Mouse (Mus musculus): ENCODE results near the gene Cyp17a1. TPM values are rescaled to one million over a fixed set of nuclear protein-coding genes. Genes with fewer than 3 reads are reported as not detected.

The Cyp17a1 gene
- total RNA-seq, 2 experiments from 2014 or later: not detected

DNA sequence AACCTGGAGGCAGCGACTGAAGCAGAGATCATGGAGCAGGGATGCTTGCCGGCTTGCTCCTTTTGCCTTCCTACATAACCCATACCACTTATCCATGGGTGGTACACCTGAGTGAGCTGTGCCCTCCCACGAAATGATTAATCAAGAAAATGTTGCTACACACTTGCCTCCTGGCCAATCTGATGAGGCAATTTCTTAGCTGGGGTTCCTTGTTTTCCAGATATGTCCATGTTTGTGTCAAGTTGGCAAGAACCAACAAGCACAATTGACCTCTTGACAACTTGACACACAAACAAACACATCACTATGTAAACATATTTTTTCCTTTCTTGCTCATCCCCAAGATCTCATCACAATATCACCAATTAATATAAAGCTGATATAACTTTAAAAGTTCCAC lies 2.7 kb upstream of the Cyp17a1 start:
- no peak for ATAC-seq (ENCODE audit: poor library complexity, severe bottlenecking)

DNA sequence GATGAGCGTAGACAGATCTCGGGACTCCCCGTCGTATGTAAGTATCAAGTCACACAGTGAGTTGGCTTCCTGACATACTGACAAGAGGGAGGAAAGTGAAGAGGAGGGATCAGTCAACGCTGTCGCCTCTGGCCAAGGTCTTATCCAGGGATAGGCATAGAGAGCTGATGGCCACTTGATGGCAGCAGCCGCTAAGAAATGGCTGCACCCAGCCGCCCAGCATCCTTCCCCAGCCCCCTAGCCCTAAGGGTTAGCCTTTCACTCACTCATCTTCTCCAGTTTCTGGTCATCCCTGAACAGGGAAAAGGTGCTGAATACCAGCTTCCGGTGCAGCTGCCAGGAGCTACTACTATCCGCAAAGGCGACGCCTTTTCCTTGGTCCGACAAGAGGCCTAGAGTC lies 2.3 kb downstream of the Cyp17a1 start:
- ATAC-seq (ENCODE audit: poor library complexity, severe bottlenecking): peak; percentile 77

DNA sequence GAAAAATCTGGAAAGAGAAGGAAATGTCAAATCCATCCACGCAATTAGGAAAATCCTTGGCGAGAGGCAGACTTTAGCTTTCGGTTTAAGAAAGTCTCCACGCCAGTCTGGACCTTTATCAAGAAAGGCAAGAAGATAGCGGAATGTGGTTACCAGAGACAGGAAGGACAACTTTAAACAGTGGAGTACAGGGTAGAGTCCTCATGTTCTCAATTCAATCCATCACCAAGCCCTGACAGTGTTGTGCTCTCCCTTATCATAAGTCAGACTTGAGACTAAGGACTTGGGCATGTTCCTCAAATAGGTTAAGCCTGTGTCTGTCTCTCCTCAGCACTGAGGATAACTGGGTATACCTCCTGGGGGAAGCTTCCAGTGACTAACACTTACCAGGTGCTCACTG lies 3.2 kb downstream of the Cyp17a1 start:
- no peak for ATAC-seq (ENCODE audit: poor library complexity, severe bottlenecking)

DNA sequence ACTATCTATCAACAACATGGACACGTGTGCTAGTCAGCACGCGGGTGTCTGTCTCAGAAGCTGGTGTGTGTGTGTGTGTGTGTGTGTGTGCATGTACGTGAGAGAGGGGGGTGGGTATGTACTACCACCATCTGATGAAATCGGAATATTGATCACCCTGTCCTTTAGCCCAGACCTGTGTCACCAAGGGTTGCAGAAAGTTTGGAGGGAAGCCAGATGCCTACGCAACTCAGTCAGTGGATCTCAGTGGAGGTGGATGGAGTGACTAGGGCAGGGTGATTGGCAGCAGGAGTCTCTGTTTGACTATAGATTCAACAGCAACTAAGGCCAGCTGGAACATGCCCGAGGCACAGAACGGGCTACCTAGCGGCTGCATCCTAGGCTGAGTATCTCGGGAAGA lies 4.7 kb downstream of the Cyp17a1 start:
- no peak for ATAC-seq (ENCODE audit: poor library complexity, severe bottlenecking)

DNA sequence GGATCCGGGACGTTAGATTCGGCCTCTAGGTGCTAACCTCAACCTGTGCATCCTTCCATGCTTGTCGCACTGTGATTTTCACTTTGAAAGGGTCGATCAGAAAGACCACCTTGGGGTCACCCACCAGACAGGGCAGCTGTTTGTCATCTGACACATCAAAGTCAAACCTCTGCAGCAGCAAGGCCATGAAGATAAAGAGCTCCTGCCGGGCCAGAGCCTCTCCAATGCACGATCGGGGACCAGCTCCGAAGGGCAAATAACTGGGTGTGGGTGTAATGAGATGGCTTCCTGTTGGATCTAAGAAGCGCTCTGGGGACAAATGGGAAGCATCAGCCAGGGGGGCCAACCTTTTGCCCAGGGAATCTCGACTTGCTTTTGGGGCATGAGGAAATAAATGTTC lies 5.7 kb downstream of the Cyp17a1 start:
- no peak for ATAC-seq (ENCODE audit: poor library complexity, severe bottlenecking)

DNA sequence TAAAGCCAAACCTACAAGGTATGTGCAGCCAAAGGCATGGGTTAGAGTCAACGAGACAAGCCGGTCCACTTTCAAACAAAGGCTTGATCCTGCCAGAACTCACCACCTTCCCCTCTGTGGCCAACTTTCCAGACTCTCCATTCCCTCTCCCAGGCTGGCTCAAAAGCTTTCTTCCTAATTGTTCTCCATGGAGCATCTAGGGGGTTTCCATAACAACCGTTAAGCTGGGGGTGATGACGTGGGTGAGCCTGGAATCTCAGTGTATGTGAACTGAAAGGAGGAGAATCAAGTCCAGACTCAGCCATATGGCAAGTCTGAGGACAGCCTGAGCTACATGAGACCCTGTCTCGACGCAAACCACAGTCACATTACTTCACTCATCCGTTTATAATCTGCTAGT lies 7.5 kb downstream of the Cyp17a1 start:
- ATAC-seq (ENCODE audit: poor library complexity, severe bottlenecking): no peak

DNA sequence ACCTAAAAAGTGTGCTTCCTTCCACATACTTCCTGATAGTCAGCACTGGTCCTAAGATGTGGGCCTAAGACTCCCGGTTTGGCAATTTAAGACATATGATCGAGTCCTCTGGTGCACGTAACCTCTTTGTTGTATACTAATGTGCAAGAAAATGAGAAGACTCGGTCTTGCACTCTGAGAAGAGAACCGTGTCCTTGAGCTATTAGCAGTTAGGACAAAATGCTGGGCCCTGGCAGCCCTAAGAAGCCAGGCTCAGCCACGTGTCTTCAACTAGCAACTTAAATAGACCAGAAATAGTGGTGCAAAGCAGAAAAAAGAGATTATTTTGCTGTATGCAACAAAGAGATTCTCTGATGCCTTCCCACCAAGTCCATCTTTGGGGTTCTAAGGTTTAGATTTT lies 10.2 kb downstream of the Cyp17a1 start:
- ATAC-seq (ENCODE audit: poor library complexity, severe bottlenecking): no peak

DNA sequence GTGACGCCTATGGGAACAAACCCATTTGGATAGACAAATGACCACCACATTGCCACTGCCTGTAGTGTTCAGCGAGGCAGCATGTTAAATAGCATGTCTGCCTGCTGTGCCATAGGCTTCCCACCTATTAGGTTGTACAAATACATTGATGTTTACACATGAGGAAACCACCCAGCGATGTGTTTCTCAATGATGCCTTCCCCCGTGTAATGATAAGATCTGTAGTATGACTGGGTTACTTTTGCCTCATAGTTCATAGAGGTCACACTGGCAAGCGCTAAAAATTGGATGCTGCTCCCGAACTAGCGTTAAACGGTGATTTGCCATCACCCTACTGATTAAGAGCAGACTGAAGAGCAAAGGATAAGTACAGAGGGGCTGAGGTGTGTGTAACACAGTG lies 10.8 kb downstream of the Cyp17a1 start:
- peak; percentile 63 for ATAC-seq (ENCODE audit: poor library complexity, severe bottlenecking)

DNA sequence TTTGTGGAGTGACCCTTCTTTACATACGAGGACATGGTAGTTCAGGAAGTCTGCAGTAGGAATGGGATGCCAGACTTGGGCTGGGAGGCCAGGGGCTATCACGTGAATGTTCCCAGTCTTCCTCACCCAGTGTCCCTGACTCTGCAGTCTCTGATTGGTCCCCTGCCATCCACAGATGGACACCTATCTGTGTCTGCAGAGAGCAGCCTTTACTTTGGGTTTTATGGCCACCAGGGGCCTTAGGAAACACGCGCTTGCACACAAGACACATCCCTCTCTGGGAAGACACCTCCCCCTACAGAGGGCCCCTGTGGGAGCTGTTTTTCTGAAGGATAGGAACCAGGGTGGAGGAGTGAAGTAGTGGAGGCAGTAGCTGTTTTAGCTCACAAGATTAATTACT lies 11.5 kb downstream of the Cyp17a1 start:
- no peak for ATAC-seq (ENCODE audit: poor library complexity, severe bottlenecking)

DNA sequence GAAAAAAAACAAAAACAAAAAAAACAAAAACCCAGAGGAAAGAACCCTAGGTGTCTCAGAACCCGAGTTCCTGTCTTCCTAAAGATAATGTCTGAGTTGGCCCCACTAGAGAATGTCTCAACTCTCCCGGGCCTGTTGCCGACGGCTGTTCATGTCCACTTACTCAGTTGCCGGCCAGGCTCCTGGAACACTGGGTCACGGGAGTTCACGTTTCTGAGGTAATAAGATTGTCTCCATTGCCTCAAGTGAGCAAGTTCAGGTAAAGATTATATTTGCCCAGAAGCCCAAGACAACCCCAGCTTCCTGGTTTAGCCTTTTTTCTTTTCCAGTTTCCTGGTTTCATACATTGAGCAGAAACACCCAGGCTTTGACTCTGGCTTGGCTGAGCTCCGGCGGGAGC lies 14.1 kb downstream of the Cyp17a1 start:
- no peak for ATAC-seq (ENCODE audit: poor library complexity, severe bottlenecking)

DNA sequence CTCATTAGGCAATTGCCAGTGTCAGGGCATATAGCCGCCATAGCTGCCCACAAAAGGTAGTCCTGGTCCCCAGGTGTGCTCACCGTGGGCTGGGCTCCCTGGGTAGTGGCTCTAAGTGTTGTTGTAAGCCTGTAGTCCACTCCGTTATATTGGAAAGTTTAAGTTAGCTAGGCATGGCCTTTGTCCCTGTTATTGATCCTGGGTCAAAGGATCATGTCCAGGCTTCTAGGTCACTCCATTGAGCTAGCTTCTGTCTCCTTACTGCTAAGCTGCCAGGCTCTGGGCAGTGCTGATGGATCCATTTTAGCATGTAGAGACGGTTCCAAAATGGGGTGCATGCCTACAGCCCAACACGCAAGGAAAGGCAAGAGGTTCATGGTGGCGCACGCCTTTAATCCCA lies 14.6 kb downstream of the Cyp17a1 start:
- no peak for ATAC-seq (ENCODE audit: poor library complexity, severe bottlenecking)

DNA sequence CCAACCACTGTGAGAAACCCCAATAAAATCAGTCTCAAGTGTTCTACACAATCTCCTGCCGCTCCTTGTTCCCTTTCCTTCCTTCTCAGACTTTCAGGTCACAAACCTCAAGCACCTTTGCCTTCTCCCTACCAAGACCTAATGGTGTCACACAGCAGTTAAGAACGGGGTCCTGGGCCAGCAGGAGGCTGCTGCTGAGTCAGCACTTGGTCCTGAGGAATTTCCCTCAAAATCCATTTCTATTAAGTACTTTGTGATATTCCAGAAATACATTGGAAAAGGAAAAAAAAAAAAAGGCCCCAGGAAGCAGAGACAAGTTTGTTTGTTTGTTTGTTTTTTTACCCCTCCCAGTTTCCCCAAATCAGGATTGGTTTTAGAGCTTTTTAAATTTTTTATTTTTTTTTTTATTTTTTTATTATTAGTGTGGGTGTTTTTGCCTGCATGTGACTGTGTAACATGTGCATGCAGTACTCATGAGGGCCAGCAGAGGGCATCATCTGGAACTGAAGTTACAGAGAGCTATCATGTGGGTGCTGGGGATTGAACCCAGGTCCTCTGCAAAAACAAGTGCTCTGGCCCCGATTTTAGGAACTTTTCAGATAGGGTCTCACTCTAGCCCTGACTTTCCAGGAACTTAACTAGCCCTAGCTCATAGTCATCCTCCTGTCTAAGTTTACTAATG lies 15.5 kb downstream of the Cyp17a1 start:
- no peak for ATAC-seq (ENCODE audit: poor library complexity, severe bottlenecking)

DNA sequence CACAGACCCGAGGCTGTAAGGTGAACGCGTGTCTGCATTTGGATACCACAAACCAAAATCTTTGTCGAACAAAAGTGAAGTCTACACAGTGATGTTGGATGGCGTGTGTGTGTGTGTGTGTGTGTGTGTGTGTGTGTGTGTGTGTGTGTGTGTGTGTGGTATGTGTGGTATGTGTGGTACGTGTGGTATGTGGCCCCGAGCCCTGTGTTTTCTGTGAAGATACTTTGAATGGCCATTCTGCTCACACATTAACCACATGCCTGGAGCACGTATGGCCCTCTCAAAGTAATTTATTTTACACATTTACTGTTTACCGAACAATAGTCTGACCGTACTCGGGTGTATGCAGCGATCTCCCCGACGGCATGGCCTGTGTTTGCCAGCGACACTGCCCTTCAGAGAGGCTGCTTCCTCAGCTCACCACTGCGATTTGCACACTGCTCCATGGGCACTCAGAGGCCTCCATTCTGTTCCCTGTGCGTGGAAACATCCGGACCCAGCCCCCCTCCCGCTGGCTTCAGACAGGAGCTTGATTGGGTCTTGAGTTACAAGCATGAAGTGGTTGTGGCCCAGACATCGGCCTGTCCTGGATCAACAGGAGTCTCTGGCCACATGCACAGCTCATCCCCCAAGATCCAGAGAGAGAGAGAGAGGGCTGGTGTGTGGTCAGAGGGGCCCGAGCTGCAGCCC lies 16.7 kb downstream of the Cyp17a1 start:
- ATAC-seq (ENCODE audit: poor library complexity, severe bottlenecking): no peak

DNA sequence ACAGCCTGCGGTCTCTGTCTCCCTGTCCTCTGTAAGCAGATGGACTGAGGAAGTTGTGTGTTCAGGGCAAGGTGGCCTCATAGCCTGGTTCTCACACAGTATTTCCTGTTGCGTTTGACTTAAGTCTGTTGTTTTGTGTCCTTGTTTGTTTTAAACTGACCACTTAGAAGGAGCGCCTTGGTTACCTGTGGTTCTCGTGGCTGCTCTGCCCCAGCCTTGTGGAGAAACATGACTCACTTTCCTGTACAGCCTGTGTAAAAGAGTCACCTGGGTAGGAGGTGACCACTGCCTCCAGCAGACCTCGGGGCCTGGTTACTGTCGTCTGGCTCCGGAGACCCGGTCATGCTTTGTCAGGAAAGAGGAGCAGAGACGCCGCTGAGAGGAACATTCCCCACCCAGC lies 17.3 kb downstream of the Cyp17a1 start:
- ATAC-seq (ENCODE audit: poor library complexity, severe bottlenecking): peak; percentile 61

DNA sequence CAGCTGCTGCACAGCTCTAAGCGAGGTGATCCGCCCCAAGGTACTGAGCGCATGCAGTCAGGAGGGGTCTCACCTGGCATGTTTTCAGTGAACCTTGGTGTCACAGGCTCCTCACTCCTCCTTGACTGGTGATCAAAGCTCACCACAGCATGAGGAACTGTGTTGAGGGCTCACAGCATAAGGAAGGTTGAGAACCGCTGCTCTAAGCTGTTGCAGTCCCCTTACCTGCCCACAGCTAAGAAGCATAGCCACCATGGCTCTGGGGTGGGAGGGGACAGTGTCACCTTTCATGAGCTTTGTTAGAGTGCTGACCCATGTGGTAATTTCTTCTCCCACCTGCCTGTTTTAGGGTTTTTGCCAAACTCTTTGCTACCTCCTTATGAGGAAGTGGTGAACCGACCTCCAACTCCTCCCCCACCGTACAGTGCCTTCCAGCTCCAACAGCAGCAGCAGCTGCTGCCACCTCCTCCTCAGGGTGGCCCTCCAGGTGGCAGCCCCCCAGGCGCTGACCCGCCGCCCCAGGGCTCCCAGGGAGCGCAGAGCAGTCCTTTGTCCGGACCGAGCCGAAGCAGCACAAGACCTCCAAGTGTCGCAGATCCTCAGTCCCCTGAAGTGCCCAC lies 19.2 kb downstream of the Cyp17a1 start:
- peak; percentile 66 for ATAC-seq (ENCODE audit: poor library complexity, severe bottlenecking)

DNA sequence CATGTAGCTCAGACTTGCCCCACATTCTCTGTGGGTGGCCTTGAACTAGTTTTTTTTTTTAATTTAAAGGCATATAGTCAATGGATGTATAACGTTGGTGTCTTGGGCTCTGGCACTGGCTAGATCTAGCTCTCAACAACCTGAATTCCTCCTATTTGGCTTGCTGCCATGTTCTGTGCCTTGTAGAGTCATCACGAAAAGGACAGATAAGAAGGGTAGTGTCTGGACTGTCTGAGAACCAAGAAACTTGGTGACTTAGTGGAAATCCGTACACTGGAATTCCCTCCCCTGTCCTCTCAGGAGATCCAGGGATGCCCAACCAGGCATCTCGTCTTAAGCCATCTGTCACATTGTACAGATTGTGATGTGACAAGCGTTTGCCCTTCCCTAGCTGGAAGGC lies 19.8 kb downstream of the Cyp17a1 start:
- ATAC-seq (ENCODE audit: poor library complexity, severe bottlenecking): no peak

DNA sequence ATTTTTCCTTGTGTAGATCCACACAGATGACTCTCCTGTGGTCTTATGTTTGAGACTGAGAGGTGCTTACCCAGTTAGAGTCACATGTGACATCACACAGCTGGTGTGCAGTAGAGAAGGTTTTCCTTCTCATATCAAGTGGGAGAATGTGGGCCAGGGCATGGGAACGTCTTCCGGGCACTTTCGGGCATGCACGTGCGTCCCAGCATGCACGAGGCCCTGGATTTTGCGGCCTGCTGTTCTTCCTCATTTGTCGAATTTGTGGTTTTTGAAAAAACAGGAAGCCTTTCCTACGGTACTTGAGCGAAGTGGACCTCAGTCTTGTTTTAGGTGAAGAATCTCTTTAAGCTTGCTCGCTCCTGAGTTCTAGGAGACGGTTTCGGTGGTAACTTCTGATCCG lies 24.4 kb downstream of the Cyp17a1 start:
- ATAC-seq (ENCODE audit: poor library complexity, severe bottlenecking): peak; percentile 93

DNA sequence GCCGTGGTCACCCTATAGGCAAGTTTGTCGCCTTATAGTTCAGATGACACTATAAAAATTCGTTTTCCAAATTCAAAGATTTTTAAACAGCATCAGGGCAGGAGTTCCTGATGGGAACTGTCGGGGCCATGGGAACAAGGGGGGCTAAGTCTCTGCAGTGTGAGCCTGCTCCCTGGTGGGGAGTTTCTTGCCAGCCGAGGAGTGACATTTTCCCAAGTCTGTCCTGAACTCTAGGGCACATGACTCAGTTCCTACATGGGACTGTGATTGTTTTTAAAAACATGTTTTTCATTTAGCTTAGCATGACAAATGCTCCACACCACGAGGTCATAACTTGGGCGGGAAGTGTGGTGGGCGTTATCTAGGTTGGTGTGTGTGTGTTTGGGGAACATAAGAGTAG lies 25.1 kb downstream of the Cyp17a1 start:
- no peak for ATAC-seq (ENCODE audit: poor library complexity, severe bottlenecking)

DNA sequence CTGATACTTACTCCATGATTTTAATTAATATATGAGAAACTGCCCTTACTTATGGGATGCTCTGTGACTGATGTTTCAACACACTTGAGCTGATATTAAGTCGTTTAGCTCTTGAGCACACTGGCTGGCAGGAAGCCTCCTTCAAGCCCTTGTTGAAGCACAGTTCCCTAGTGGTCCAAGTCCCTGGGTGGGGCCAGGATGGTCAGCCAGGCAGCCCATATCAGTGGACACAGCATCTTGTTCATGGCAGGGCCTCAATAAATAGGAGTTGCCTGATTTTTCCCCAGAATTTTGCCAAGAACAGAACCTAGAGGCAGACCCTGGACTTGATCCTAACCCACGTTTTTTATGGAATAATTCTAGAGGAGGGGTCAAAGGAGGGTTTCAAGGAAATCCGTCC lies 25.7 kb downstream of the Cyp17a1 start:
- no peak for ATAC-seq (ENCODE audit: poor library complexity, severe bottlenecking)

DNA sequence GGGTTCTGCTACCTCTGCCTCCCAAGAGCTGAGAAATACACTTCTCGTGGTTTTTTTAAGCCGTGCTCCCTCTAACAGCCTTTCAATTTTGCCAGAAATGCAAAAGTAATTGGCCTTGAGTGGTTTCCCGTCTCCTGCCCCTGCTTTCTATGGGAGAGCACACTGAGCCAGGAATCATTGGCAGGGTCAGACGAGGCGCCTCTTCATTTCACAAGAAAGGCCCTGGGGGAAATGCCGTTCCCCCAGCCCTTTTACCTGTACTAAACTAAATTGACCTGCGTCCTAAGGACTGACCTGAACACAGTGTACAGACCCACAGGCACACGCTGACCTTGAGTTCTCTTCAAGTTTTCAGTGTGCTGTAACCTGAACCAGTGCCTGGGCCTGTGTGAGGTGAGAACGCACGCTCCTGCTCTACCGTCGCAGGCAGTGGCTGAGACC lies 26.9 kb downstream of the Cyp17a1 start:
- no peak for ATAC-seq (ENCODE audit: poor library complexity, severe bottlenecking)

DNA sequence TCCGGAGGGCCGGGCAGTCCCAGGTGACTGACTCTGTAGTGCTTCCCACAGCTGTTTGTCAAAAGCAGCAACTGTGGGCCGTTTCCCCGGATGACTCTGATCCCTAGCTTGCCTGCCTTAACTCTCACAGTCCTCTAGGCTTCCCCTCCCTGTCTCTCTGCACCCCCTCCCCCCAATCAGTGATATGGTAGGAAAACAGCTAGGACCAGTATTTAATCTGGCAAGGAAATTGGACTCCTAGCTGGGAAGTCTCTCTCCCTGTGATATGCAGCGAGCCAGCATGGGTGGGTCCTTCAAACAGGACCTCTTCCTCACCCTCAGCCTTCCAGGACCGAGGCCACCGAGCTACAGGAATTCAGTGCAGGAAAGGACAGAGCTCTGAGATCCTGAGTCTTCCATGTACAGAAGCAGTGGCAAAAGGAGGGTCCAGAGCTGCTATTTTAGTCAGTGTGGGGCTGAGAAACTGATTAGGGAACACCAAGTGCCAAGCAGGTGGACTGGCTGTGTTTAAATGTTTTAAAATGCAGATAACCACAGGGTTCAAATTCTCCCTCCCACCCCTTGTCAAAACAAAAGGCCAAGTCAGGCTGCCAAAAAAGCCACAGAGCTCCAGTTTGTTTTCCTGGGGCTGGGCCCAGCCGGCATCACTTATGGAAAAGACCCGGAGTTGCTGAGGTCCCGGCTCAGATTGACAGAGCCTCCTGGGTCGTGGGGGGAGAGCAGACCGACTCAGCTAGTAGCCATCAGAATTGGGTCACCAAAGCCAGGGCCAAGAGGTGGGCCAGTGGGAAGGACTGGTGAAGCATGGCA lies 28.0 kb downstream of the Cyp17a1 start:
- no peak for ATAC-seq (ENCODE audit: poor library complexity, severe bottlenecking)
